Mouse (Mus musculus) thymus, postnatal 14 days (tissue): ENCODE measurements at regions not wholly inside any gene's neighbourhood (a gene's known extent, or its start where the extent isn't known, plus 50 kb on each side); places are given as distances from the start of the nearest gene placed in this dataset.

Experiments
- DNase-seq: peaks from one replicate; pipeline ENCODE4 v3.0.0; 2021

GRCm38 (mm10) chr5:119062478-119062877 is 502.0 kb downstream of the Med13l start:
- no peak for DNase-seq

- DNase-seq: no peak
Measured at GRCm38 (mm10) chr5:119066666-119067065, 506.2 kb downstream of the Med13l start.

GRCm38 (mm10) chr5:119069765-119070333 is 509.4 kb downstream of the Med13l start:
- DNase-seq: no peak

- no peak for DNase-seq
Measured at GRCm38 (mm10) chr5:119072712-119073111, 512.2 kb downstream of the Med13l start.

- DNase-seq: no peak
Measured at GRCm38 (mm10) chr5:119080747-119081146, 520.3 kb downstream of the Med13l start.

- no peak for DNase-seq
Measured at GRCm38 (mm10) chr5:119082895-119083294, 522.4 kb downstream of the Med13l start.

GRCm38 (mm10) chr5:119097576-119098193 is 537.2 kb downstream of the Med13l start:
- DNase-seq: no peak

GRCm38 (mm10) chr5:119099817-119100216 is 539.3 kb downstream of the Med13l start:
- no peak for DNase-seq

- DNase-seq: no peak
Measured at GRCm38 (mm10) chr5:119103503-119103902, 543.0 kb downstream of the Med13l start.

- DNase-seq: no peak
Measured at GRCm38 (mm10) chr5:119107898-119108297, 547.4 kb downstream of the Med13l start.

- no peak for DNase-seq
Measured at GRCm38 (mm10) chr5:119109501-119109900, 549.0 kb downstream of the Med13l start.

- no peak for DNase-seq
Measured at GRCm38 (mm10) chr5:119114074-119114473, 553.6 kb downstream of the Med13l start.

GRCm38 (mm10) chr5:119125745-119126144 is 544.7 kb upstream of the Tbx3 start:
- DNase-seq: no peak

- no peak for DNase-seq
Measured at GRCm38 (mm10) chr5:119130176-119130575, 540.3 kb upstream of the Tbx3 start.

- DNase-seq: no peak
Measured at GRCm38 (mm10) chr5:119131461-119131860, 539.0 kb upstream of the Tbx3 start.

- no peak for DNase-seq
Measured at GRCm38 (mm10) chr5:119133378-119133777, 537.1 kb upstream of the Tbx3 start.

GRCm38 (mm10) chr5:119136916-119137315 is 533.6 kb upstream of the Tbx3 start:
- no peak for DNase-seq

GRCm38 (mm10) chr5:119137409-119137808 is 533.1 kb upstream of the Tbx3 start:
- DNase-seq: no peak

GRCm38 (mm10) chr5:119137821-119138221 is 532.6 kb upstream of the Tbx3 start:
- no peak for DNase-seq

GRCm38 (mm10) chr5:119138293-119138692 is 532.2 kb upstream of the Tbx3 start:
- DNase-seq: no peak

GRCm38 (mm10) chr5:119139336-119139735 is 531.1 kb upstream of the Tbx3 start:
- DNase-seq: no peak

GRCm38 (mm10) chr5:119139816-119140215 is 530.7 kb upstream of the Tbx3 start:
- DNase-seq: no peak

GRCm38 (mm10) chr5:119143411-119143810 is 527.1 kb upstream of the Tbx3 start:
- no peak for DNase-seq

GRCm38 (mm10) chr5:119149389-119150185 is 520.9 kb upstream of the Tbx3 start:
- DNase-seq: no peak
